Comparison of ENCODE assay signal across 8 mouse cellular contexts in the genomic region with DNA sequence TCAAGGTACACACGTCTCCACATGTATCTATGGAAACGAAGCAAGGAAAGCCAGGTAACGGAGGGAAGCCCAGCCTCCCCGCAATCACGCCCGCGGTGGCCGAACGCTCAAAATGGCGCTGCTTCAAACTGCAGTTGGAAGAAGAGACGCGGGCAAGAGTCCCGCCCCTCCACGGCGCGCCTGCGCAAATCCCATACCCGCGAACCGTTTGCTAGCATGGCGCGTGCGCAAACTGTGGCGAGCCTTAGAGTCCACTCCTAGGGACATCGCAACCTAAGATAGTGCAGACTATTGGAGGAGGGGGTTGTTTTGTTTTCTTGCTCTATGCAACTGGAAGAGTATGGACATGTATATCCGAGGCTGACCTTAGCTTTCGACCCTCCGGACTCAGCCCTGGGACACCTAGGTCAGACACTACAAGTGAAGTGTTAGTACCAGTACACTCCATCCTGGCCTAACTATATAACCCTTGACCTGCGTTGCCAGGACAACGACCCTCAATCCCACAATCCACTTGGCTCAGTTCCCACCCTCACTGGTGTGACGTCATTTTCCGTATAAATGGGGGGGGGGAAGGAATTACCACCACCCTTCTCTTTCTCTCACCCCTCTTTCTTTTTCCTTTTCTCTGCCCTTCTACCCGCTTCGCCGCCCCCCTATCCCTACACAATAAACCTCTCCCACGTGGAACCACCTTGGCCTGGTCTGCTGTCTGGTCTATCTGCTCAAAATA. TPM values are rescaled to one million over a fixed set of nuclear protein-coding genes. Genes with fewer than 3 reads are reported as not detected.
DNase-seq lines count a peak whose midpoint lies in the region; ATAC-seq and TF ChIP-seq lines count a peak whose summit lies in the region.

Gene Pspc1, minus strand, starts transcription at position 117 of the 733 bp plus-strand sequence.

- H3K4me3 ChIP-seq in CH12.LX (replicated peaks in 1 of 3; ENCODE audit: low read depth in 2 of 3, low read length in 2 of 3, poor library complexity in 1 of 3): peak within 1 kb of the TSS; percentile 89 to 99 (median 89)
- H3K4me3 ChIP-seq in forebrain, embryonic 11.5 days (ENCODE audit: low read depth, low read length): peak within 1 kb of the TSS; percentile 95
- peak within 1 kb of the TSS; percentile 77 for H3K4me3 ChIP-seq in heart, embryonic 16.5 days (ENCODE audit: low read length)
- peak within 1 kb of the TSS; percentile 86 for H3K4me3 ChIP-seq in liver, embryonic 15.5 days (replicated peaks)
- H3K4me3 ChIP-seq in neural tube, embryonic 12.5 days: peak within 1 kb of the TSS; percentile 93

- H3K4me2 ChIP-seq in CH12.LX (ENCODE audit: insufficient read depth, low read depth, poor library complexity, severe bottlenecking): peak within 1 kb of the TSS; percentile 79
- H3K4me2 ChIP-seq in forebrain, embryonic 11.5 days (ENCODE audit: low read depth, low read length, severe bottlenecking): peak within 1 kb of the TSS; percentile 61
- peak within 1 kb of the TSS; percentile 92 for H3K4me2 ChIP-seq in heart, embryonic 16.5 days (ENCODE audit: low read depth, low read length)
- peak within 1 kb of the TSS; percentile 73 for H3K4me2 ChIP-seq in liver, embryonic 15.5 days
- peak within 1 kb of the TSS; percentile 73 for H3K4me2 ChIP-seq in neural tube, embryonic 12.5 days (replicated peaks)

- dilution Hi-C loops in CH12.LX (cut with MboI; ENCODE audit: extremely low pct_ligation_motif_present, extremely low pct_unique_long_range_greater_than_20kb, low sequenced_read_pairs): no loop called here

- peak; percentile 96 for ATAC-seq in forebrain, embryonic 11.5 days (replicated peaks; ENCODE audit: low FRiP score)
- peak; percentile 96 for ATAC-seq in heart, embryonic 16.5 days (replicated peaks; ENCODE audit: extremely low read depth, insufficient read depth, low FRiP score)
- ATAC-seq in liver, embryonic 15.5 days (ENCODE audit: insufficient read depth): peak; percentile 94
- ATAC-seq in neural tube, embryonic 12.5 days (ENCODE audit: low FRiP score, low read depth): peak; percentile 96

- no peaks in the 10 kb centered on the region for H3K9me3 ChIP-seq in CH12.LX (replicated peaks; ENCODE audit: low read length)
- no peaks in the 10 kb centered on the region for H3K9me3 ChIP-seq in forebrain, embryonic 11.5 days (ENCODE audit: control insufficient read depth, low read length)
- no peaks in the 10 kb centered on the region for H3K9me3 ChIP-seq in heart, embryonic 16.5 days (replicated peaks; ENCODE audit: control insufficient read depth, low read length)
- H3K9me3 ChIP-seq in liver, embryonic 15.5 days (replicated peaks): no peaks in the 10 kb centered on the region
- no peaks in the 10 kb centered on the region for H3K9me3 ChIP-seq in neural tube, embryonic 12.5 days

- peak within 1 kb of the TSS; percentile 94 for H3K9ac ChIP-seq in CH12.LX (ENCODE audit: insufficient read depth, low read depth)
- H3K9ac ChIP-seq in forebrain, embryonic 11.5 days (ENCODE audit: low read length): peak within 1 kb of the TSS; percentile 93
- H3K9ac ChIP-seq in heart, embryonic 16.5 days (ENCODE audit: low read length): peak within 1 kb of the TSS; percentile 87
- H3K9ac ChIP-seq in liver, embryonic 15.5 days: peak within 1 kb of the TSS; percentile 97
- peak within 1 kb of the TSS; percentile 91 for H3K9ac ChIP-seq in neural tube, embryonic 12.5 days

- peaks cover 0 to 25% of the 10 kb centered on the region in 2 experiments; a peak in 2 of 4 replicates for H3K4me1 ChIP-seq in CH12.LX (ENCODE audit: control insufficient read depth in 1 of 2, insufficient read depth in 2 of 2)
- H3K4me1 ChIP-seq in forebrain, embryonic 11.5 days (replicated peaks; ENCODE audit: control insufficient read depth, insufficient read depth, low read length): no peaks in the 10 kb centered on the region
- peaks cover 18% of the 10 kb centered on the region for H3K4me1 ChIP-seq in heart, embryonic 16.5 days (ENCODE audit: control insufficient read depth, insufficient read depth, low read length)
- peaks cover 43% of the 10 kb centered on the region for H3K4me1 ChIP-seq in liver, embryonic 15.5 days (replicated peaks)
- H3K4me1 ChIP-seq in neural tube, embryonic 12.5 days: peaks cover 16% of the 10 kb centered on the region

- no peak for TF ChIP-seq CTCF in CH12.LX (conservative IDR thresholded peaks at IDR 0.05 in 1 of 2, IDR thresholded peaks at IDR 0.05 in 1 of 2; ENCODE audit: low read depth in 2 of 2, low read length in 2 of 2)

- H3K79me2 ChIP-seq in CH12.LX (replicated peaks; ENCODE audit: control insufficient read depth, extremely low read depth, insufficient read depth, poor library complexity, severe bottlenecking): peaks cover 44% of the 10 kb centered on the region

- peak; percentile 85 for TF ChIP-seq POLR2A in CH12.LX (IDR thresholded peaks at IDR 0.05; ENCODE audit: low read depth, low read length)

- peak; percentile 98 for DNase-seq in CH12.LX (ENCODE audit: extremely low read depth)
- peak; percentile 96 for DNase-seq in c-Kit-positive CD71-positive TER-119-negative erythroid progenitor cells, embryonic 14.5 days (ENCODE audit: low read depth)
- DNase-seq in forebrain, embryonic 11.5 days (ENCODE audit: low spot score): peak; percentile 99
- peak; percentile 97 to 99 for DNase-seq in kidney, postnatal 36 days
- DNase-seq in telencephalon, adult 2 months (ENCODE audit: low read depth, low spot score): peak; percentile 95

- no peaks in the 10 kb centered on the region for H3K27me3 ChIP-seq in CH12.LX (replicated peaks)
- H3K27me3 ChIP-seq in forebrain, embryonic 11.5 days (ENCODE audit: control insufficient read depth, insufficient read depth, low read length): no peaks in the 10 kb centered on the region
- no peaks in the 10 kb centered on the region for H3K27me3 ChIP-seq in heart, embryonic 16.5 days (ENCODE audit: control insufficient read depth, insufficient read depth, low read length)
- no peaks in the 10 kb centered on the region for H3K27me3 ChIP-seq in liver, embryonic 15.5 days
- H3K27me3 ChIP-seq in neural tube, embryonic 12.5 days (replicated peaks): no peaks in the 10 kb centered on the region

- peaks cover 0 to 3% of the 10 kb centered on the region in 2 experiments for H3K36me3 ChIP-seq in CH12.LX (replicated peaks in 1 of 2; ENCODE audit: control insufficient read depth in 1 of 2, insufficient read depth in 1 of 2, low read length in 1 of 2)
- H3K36me3 ChIP-seq in forebrain, embryonic 11.5 days (ENCODE audit: control insufficient read depth, insufficient read depth, low read length): no peaks in the 10 kb centered on the region
- H3K36me3 ChIP-seq in heart, embryonic 16.5 days (ENCODE audit: control insufficient read depth, insufficient read depth): no peaks in the 10 kb centered on the region
- peaks cover 5% of the 10 kb centered on the region; the same call in 1 of the 2 replicates for H3K36me3 ChIP-seq in liver, embryonic 15.5 days (replicated peaks)
- H3K36me3 ChIP-seq in neural tube, embryonic 12.5 days: no peaks in the 10 kb centered on the region

- in situ Hi-C loops in CH12.LX (cut with MboI; ENCODE audit: low pct_ligation_motif_present, low pct_unique_long_range_greater_than_20kb, low sequenced_read_pairs): loop anchor here (25.0 kb wide), 1 partner anchor 391 kb away; no protein-coding TSS in a partner anchor

- TF ChIP-seq EP300 in CH12.LX (IDR thresholded peaks at IDR 0.05; ENCODE audit: low read length): no peak

- peak within 1 kb of the TSS; percentile 65 for H3K27ac ChIP-seq in CH12.LX (ENCODE audit: insufficient read depth, low read depth)
- peak within 1 kb of the TSS; percentile 93 for H3K27ac ChIP-seq in forebrain, embryonic 11.5 days (ENCODE audit: low read depth, low read length)
- H3K27ac ChIP-seq in heart, embryonic 16.5 days (ENCODE audit: low read length): peak within 1 kb of the TSS; percentile 91
- H3K27ac ChIP-seq in liver, embryonic 15.5 days (replicated peaks): peak within 1 kb of the TSS; percentile 93
- peak within 1 kb of the TSS; percentile 91 for H3K27ac ChIP-seq in neural tube, embryonic 12.5 days

- TF ChIP-seq RAD21 in CH12.LX (IDR thresholded peaks at IDR 0.05; ENCODE audit: low read depth, low read length): no peak

- WGBS in forebrain, embryonic 11.5 days: under 1% methylated on average over 36 of the region's 36 CpGs
- under 1% methylated on average over 36 of the region's 36 CpGs for WGBS in heart, embryonic 16.5 days
- under 1% methylated on average over 36 of the region's 36 CpGs for WGBS in liver, embryonic 15.5 days (ENCODE audit: insufficient replicate concordance)
- under 1% methylated on average over 36 of the region's 36 CpGs for WGBS in neural tube, embryonic 12.5 days

TF ChIP-seq in CH12.LX, 34 proteins besides CTCF, POLR2A, EP300 and RAD21 (continues in another document):
- TF ChIP-seq MAFK (IDR thresholded peaks at IDR 0.05; ENCODE audit: insufficient replicate concordance, low read length) (no peak), HCFC1 (IDR thresholded peaks at IDR 0.05; ENCODE audit: low read depth, low read length) (peak; percentile 71), KAT2A (IDR thresholded peaks at IDR 0.05; ENCODE audit: insufficient replicate concordance, low read length) (no peak; the same call in 1 of the 2 replicates), ZC3H11A (IDR thresholded peaks at IDR 0.05; ENCODE audit: low read depth, low read length) (no peak), MXI1 (IDR thresholded peaks at IDR 0.05; ENCODE audit: low read depth, low read length) (peak; percentile 84; the same call in 1 of the 2 replicates), JUND (conservative IDR thresholded peaks at IDR 0.05; ENCODE audit: low read depth, low read length) (peak; percentile 65; the same call in 1 of the 2 replicates), ZMIZ1 (IDR thresholded peaks at IDR 0.05; ENCODE audit: low read depth, low read length) (no peak), ETS1 (conservative IDR thresholded peaks at IDR 0.05; ENCODE audit: low read depth, low read length) (0 out of 2 replicates have a peak, but pooled peaks have one; percentile 8), E2F4 (IDR thresholded peaks at IDR 0.05; ENCODE audit: insufficient replicate concordance, low read depth, low read length) (0 out of 2 replicates have a peak, but pooled peaks have one; percentile 11), RCOR1 (conservative IDR thresholded peaks at IDR 0.05; ENCODE audit: low read depth, low read length) (no peak), IRF4 (IDR thresholded peaks at IDR 0.05; ENCODE audit: low read depth, low read length) (no peak), NRF1 (IDR thresholded peaks at IDR 0.05; ENCODE audit: low read depth, low read length) (peak; percentile 94), POLR2AphosphoS2 (IDR thresholded peaks at IDR 0.05; ENCODE audit: low read depth, low read length) (peak; percentile 86)

RNA-seq across cellular contexts. Expression of gene Pspc1, which starts in this region (rescaled TPM):
- 45.7 and 46.9 TPM in 2 replicates for total RNA-seq in CH12.LX (2012; rRNA removed)
- 42.5 and 47.7 TPM in 2 replicates for total RNA-seq in CH12.LX (2014; rRNA removed)
- 125 and 134 TPM in 2 replicates for polyA plus RNA-seq in CH12.LX (2012; ENCODE audit: insufficient read length, low read depth)
- 66.6 and 67.3 TPM in 2 replicates for polyA plus RNA-seq in forebrain, embryonic 11.5 days (2014; fragmentation: Nextera tagmentation; extraction: Ambion mirVana)
- 16.1 and 19.6 TPM in 2 replicates for polyA plus RNA-seq in heart, embryonic 16.5 days (2015; fragmentation: Nextera tagmentation; extraction: Ambion mirVana)
- polyA plus RNA-seq in liver, embryonic 15.5 days (2015; fragmentation: Nextera tagmentation; extraction: Ambion mirVana): 7.9 and 9.6 TPM in 2 replicates
- 46.1 and 47.2 TPM in 2 replicates for polyA plus RNA-seq in neural tube, embryonic 12.5 days (2016; fragmentation: Nextera tagmentation; extraction: Ambion mirVana)

Comparison
In these comparisons a context has a peak if more than half of its experiments do, and no peak if none do; other contexts are left out.
1. Peak in every context shown above with its lines: DNase-seq, ATAC-seq, H3K4me3 ChIP-seq and H3K27ac ChIP-seq.